Mouse (Mus musculus) embryonic facial prominence, embryonic 10.5 days (tissue): ENCODE results near the gene Ipmk. TPM values are rescaled to one million over a fixed set of nuclear protein-coding genes. Genes with fewer than 3 reads are reported as not detected.
"Not testable (repeated sequence)": the region's sequence is repeated elsewhere in the genome, so short reads cannot be mapped to it uniquely, and the experiment has no call there.

ENCODE experiments used
- DNase-seq: peaks from one replicate; pipeline ENCODE4 v3.0.0-alpha.2; 2017; ENCODE audit warnings: low spot score
- H3K27ac ChIP-seq: fragments of 300-500 bp; sonication (generic); replicated peaks from 2 replicates; pipeline ENCODE4 v1.5.1; 2016; ENCODE audit warnings: mild to moderate bottlenecking
- H3K27me3 ChIP-seq: fragments of 300-500 bp; sonication (generic); replicated peaks from 2 replicates; pipeline ENCODE4 v1.6.1; 2016; ENCODE audit warnings: low read depth, mild to moderate bottlenecking; ENCODE audit not compliant: poor library complexity, severe bottlenecking
- H3K36me3 ChIP-seq: fragments of 300-500 bp; sonication (generic); replicated peaks from 2 replicates; pipeline ENCODE4 v1.6.1; 2016; ENCODE audit warnings: mild to moderate bottlenecking, moderate library complexity
- H3K4me1 ChIP-seq: fragments of 300-500 bp; sonication (generic); 2 replicates; pipeline ENCODE4 v1.6.1; 2016
- H3K4me3 ChIP-seq: fragments of 300-500 bp; sonication (generic); 2 replicates; pipeline ENCODE4 v1.5.1; 2016; ENCODE audit warnings: mild to moderate bottlenecking, moderate library complexity
- H3K9me3 ChIP-seq: fragments of 300-500 bp; sonication (generic); 2 replicates; pipeline ENCODE4 v1.6.1; 2016; ENCODE audit warnings: mild to moderate bottlenecking
- WGBS: fragments of 180-500 bp; shearing (Covaris S2); methylation state at CpG from one replicate; pipeline ENCODE4 v1.1.7; 2016; 5-methylcytosine and 5-hydroxymethylcytosine counted together
- polyA plus RNA-seq: library from polyadenylated mRNA; unstranded; fragments of >200 nt; fragmentation: Nextera tagmentation; extraction: Ambion mirVana; gene quantifications from 2 replicates; pipeline ENCODE4 v1.2.1, GENCODE M21; 2016

Ipmk gene
- polyA plus RNA-seq, 1 experiment from 2014 or later, result 16.9 TPM

GRCm38 (mm10) chr10:71382109-71382508 lies 34.5 kb downstream of the Ipmk start:
- H3K27ac ChIP-seq, result no peak overlapping the region
- H3K36me3 ChIP-seq, result peaks cover 48% of the 10 kb centered on the region
- no peak for DNase-seq
- H3K4me1 ChIP-seq, result 0 out of 2 replicates have a peak, but pooled peaks cover 2% of the 10 kb centered on the region
- no peaks in the 10 kb centered on the region for H3K9me3 ChIP-seq
- H3K4me3 ChIP-seq, result no peak overlapping the region
- WGBS, result 84% methylated on average over 7 of the region's 7 CpGs
- no peaks in the 10 kb centered on the region for H3K27me3 ChIP-seq

GRCm38 (mm10) chr10:71382858-71383551 lies 35.4 kb downstream of the Ipmk start:
- H3K9me3 ChIP-seq, result no peaks in the 10 kb centered on the region
- no peak overlapping the region for H3K27ac ChIP-seq
- peaks cover 44% of the 10 kb centered on the region for H3K36me3 ChIP-seq
- no peak for DNase-seq
- no peak overlapping the region for H3K4me3 ChIP-seq
- no peaks in the 10 kb centered on the region for H3K27me3 ChIP-seq
- WGBS, result 81% methylated on average over 8 of the region's 8 CpGs
- H3K4me1 ChIP-seq, result 0 out of 2 replicates have a peak, but pooled peaks cover 2% of the 10 kb centered on the region

- not testable (repeated sequence) for H3K27me3 ChIP-seq, H3K4me3 ChIP-seq, H3K4me1 ChIP-seq, H3K9me3 ChIP-seq, DNase-seq, H3K27ac ChIP-seq
- H3K36me3 ChIP-seq, result peaks cover 38% of the 10 kb centered on the region
- 84% methylated on average over 6 of the region's 6 CpGs for WGBS
Measured at GRCm38 (mm10) chr10:71383552-71383924, 36.0 kb downstream of the Ipmk start.

- WGBS, result 79% methylated on average over 19 of the region's 19 CpGs
- no peak for DNase-seq
Measured at GRCm38 (mm10) chr10:71384159-71385044, 36.8 kb downstream of the Ipmk start.

GRCm38 (mm10) chr10:71389311-71389710 lies 41.7 kb downstream of the Ipmk start:
- Histone ChIP-seq H3K27me3 (no peaks in the 10 kb centered on the region), H3K4me1 (0 out of 2 replicates have a peak, but pooled peaks cover 2% of the 10 kb centered on the region), H3K36me3 (0 out of 2 replicates have a peak, but pooled peaks cover 3% of the 10 kb centered on the region), H3K27ac (no peak overlapping the region), H3K4me3 (no peak overlapping the region), H3K9me3 (no peaks in the 10 kb centered on the region)
- DNase-seq, result no peak
- 94% methylated on average over 5 of the region's 5 CpGs for WGBS

More at GRCm38 (mm10) chr10:71384159-71385044, 36.8 kb downstream of the Ipmk start:
- 0 out of 2 replicates have a peak, but pooled peaks cover 2% of the 10 kb centered on the region for H3K4me1 ChIP-seq
- H3K4me3 ChIP-seq, result no peak overlapping the region
- H3K27me3 ChIP-seq, result no peaks in the 10 kb centered on the region
- H3K9me3 ChIP-seq, result no peaks in the 10 kb centered on the region
- H3K36me3 ChIP-seq, result peaks cover 30% of the 10 kb centered on the region
- no peak overlapping the region; the same call in 1 of the 2 replicates for H3K27ac ChIP-seq

GRCm38 (mm10) chr10:71398383-71399145 lies 51.0 kb downstream of the Ipmk start:
- DNase-seq, result no peak
- H3K27ac ChIP-seq, result no peak overlapping the region
- H3K4me3 ChIP-seq, result no peak overlapping the region
- H3K9me3 ChIP-seq, result no peaks in the 10 kb centered on the region
- H3K36me3 ChIP-seq, result no peaks in the 10 kb centered on the region
- H3K4me1 ChIP-seq, result no peaks in the 10 kb centered on the region
- WGBS, result 85% methylated on average over 10 of the region's 10 CpGs
- no peaks in the 10 kb centered on the region for H3K27me3 ChIP-seq

- no peaks in the 10 kb centered on the region for H3K4me1 ChIP-seq
- H3K9me3 ChIP-seq, result no peaks in the 10 kb centered on the region
- no peaks in the 10 kb centered on the region for H3K36me3 ChIP-seq
- H3K27me3 ChIP-seq, result no peaks in the 10 kb centered on the region
- no peak for DNase-seq
- no peak overlapping the region for H3K4me3 ChIP-seq
- 81% methylated on average over 8 of the region's 8 CpGs for WGBS
- H3K27ac ChIP-seq, result no peak overlapping the region
Measured at GRCm38 (mm10) chr10:71399399-71399798, 51.8 kb downstream of the Ipmk start.

- 84% methylated on average over 8 of the region's 8 CpGs for WGBS
- no peak overlapping the region for H3K4me3 ChIP-seq
- DNase-seq, result no peak
- H3K27ac ChIP-seq, result no peak overlapping the region
- no peaks in the 10 kb centered on the region for H3K9me3 ChIP-seq
- H3K27me3 ChIP-seq, result no peaks in the 10 kb centered on the region
- no peaks in the 10 kb centered on the region for H3K4me1 ChIP-seq
- no peaks in the 10 kb centered on the region for H3K36me3 ChIP-seq
Measured at GRCm38 (mm10) chr10:71399987-71400386, 52.4 kb downstream of the Ipmk start.

GRCm38 (mm10) chr10:71400818-71401646 lies 53.5 kb downstream of the Ipmk start:
- no peak overlapping the region for H3K4me3 ChIP-seq
- no peaks in the 10 kb centered on the region for H3K27me3 ChIP-seq
- H3K4me1 ChIP-seq, result no peaks in the 10 kb centered on the region
- no peak for DNase-seq
- H3K9me3 ChIP-seq, result no peaks in the 10 kb centered on the region
- 70% methylated on average over 13 of the region's 13 CpGs for WGBS
- H3K36me3 ChIP-seq, result no peaks in the 10 kb centered on the region
- no peak overlapping the region for H3K27ac ChIP-seq

GRCm38 (mm10) chr10:71403638-71404037 lies 56.1 kb downstream of the Ipmk start:
- H3K27ac ChIP-seq, result no peak overlapping the region
- WGBS, result 69% methylated on average over 3 of the region's 3 CpGs
- H3K4me1 ChIP-seq, result no peaks in the 10 kb centered on the region
- no peak for DNase-seq
- no peaks in the 10 kb centered on the region for H3K27me3 ChIP-seq
- H3K36me3 ChIP-seq, result no peaks in the 10 kb centered on the region
- H3K9me3 ChIP-seq, result no peaks in the 10 kb centered on the region
- H3K4me3 ChIP-seq, result no peak overlapping the region

- WGBS, result 86% methylated on average over 5 of the region's 5 CpGs
- DNase-seq, result no peak
- Histone ChIP-seq H3K27me3 (no peaks in the 10 kb centered on the region), H3K4me3 (no peak overlapping the region), H3K27ac (no peak overlapping the region), H3K9me3 (no peaks in the 10 kb centered on the region), H3K36me3 (no peaks in the 10 kb centered on the region), H3K4me1 (no peaks in the 10 kb centered on the region)
Measured at GRCm38 (mm10) chr10:71405523-71406217, 58.1 kb downstream of the Ipmk start.
